Mouse (Mus musculus) urinary bladder, postnatal 4 days (tissue): ENCODE data around the gene Cd3d.
A peak's percentile ranks its signal among the peaks of the same experiment; 100 is the strongest.
"Not testable (repeated sequence)": the region's sequence is repeated elsewhere in the genome, so short reads cannot be mapped to it uniquely, and the experiment has no call there.

Experiments
- DNase-seq, 2 experiments: peaks; one replicate each; pipeline ENCODE4 v3.0.0; 2021 to 2022; ENCODE audit warnings: low spot score in 2 of 2

The Cd3d gene

DNA sequence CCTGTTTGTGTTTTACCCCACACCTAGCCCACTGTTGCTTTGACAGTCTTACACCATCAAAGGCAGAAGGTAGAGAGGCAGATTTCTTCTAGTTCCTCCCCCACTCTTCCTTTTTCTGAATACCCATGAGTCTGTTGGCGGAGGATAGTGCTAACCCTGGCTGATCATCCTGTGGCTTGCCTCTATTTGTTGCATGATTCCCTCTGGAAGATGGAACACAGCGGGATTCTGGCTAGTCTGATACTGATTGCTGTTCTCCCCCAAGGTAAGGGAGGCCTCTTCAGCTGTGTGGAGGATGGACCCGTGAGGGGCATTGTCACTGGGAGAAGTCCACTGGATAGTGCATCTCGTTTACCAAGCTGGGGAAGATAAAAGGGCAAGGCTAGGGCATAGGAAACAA, at the start of gene Cd3d:
Gene Cd3d, plus strand, starts transcription at position 111 of the 400 bp plus-strand sequence.
- DNase-seq = no peak

DNA sequence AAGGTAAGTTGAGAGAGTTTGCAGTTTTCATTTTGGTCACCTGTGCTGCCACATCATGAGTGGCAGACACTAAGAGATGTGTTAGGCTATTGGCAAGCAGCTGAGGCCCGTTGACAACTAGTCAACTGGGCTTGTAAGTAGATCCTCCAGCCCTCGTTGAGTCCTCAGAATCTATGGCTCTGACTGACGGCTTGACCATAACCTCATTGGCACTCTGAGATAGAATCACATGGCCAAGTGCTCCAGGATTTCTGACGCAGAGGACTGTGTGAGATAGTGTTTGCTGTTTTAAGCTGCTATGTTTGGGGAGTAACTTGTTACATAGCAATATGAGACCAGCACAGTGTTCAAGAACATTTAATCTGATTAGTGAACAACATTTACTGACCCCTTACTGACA, 39.8 kb upstream of the Cd3d start:
- no peak for DNase-seq

DNA sequence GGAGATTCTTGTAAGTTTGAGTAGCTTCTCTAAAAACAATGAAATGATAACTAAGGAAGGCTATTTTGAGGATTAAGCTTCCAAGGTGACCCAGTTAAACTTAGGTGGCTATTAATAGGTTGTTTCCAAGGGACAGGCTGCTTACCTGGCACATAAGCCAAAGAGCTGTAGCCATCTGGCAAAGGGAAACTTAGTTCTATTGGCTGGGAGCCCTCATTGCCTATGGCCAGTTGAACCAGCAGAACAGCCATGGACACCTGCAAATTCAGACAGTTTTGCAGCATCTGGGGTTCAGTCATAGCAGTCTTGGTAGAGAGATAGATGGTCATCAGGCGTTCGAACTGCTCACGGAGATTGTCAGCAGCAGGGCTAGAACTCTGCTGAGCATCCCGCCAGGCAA, 39.2 kb upstream of the Cd3d start:
- no peak for DNase-seq

DNA sequence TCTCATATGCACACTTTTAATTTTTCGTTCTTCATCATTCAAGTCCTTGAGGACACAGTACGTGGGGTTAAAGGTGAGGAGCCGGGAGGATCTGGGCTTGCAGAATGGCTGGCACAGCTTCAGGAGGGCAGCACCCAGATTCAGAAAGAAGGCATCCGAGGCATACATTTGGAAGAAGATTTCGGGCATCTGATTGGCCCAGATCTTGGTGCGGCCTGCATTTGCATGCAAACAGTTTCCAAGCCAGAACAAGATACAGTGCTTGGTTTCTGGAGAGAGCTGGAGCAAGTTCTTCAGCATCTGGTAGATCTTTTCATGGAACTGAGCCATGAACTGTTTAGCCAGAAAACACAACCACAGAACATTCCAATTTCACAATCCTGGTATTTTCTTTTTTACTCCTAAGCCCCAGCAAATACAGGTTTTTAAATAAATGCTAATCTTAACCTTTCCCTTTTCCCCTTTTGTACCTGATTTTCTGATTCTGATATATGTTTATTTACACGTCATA, 35.3 kb upstream of the Cd3d start:
- DNase-seq = no peak

DNA sequence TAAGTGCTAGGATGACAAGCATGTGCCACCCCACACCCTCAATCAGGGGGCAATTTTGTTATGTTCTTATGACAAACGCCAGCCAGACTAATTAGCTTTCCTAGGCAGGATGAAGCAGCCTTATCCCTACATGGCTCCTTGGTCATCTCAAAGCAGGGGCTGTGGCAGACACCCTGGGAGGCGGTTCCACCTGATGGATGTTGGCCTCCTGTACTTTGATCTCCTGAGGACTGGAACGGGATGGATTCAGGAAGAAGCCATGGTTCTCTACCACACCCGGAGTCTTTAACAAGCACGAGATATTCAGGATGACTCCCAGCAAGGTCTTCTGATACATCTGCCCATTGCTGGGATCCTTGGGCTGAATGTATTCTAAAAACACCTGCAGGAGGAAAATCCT, 33.8 kb upstream of the Cd3d start:
- DNase-seq = no peak

DNA sequence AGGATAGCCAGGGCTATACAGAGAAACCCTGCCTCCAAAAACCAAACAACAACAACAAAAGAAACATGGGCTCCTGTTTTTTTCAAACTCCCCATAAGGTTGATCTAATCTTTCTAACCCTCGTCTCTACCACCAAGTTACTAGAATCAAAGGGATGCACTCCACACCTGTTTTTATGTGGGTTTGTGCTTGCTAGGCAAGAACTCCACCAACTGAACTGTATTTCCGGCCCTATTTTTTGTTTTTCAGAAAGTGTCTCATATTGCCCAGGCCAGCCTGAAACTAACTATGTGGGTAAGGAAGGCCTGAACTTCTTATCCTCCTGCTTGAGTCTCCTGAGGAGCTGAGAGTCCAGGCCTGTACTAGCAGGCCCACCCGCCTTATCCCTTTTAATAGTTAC, 27.2 kb upstream of the Cd3d start:
- no peak for DNase-seq

DNA sequence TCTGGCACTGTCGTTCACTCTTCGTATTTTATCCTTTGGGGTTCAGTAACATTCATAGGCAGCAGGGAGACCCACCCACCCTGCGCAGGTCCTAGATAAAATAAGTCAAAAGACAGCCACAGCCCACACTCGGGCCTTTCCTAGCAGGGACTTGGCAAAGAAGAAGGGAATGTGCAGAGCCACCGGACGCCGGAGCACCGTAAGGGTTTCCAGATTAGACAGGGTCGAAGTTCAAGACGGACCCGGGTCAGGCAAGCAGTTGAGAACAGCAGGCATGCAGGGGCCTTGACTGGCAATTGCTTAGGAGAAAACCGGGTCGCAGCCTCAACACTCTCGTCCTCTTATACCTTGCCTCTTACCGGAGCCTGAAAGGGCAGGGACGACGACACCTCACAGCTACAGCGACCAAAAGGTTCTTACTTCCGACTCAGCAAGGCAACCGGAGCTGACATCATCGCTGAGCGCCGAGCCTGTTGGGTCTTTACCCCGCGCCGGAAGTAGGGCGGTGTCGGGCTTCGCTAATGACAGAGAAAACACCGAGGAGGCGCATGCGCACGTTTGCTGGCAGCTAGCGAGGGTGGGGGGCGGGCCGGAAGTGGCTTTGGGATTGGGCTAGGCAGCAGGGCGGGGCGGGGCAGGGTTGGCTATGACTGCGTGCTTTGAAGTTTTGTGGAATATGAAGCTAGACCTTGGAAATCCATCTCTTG, 16.3 kb upstream of the Cd3d start, which contains the start of gene Ube4a:
Gene Ube4a, minus strand, starts transcription at position 475 of the 707 bp plus-strand sequence.
- peak; percentile 96 to 99 for DNase-seq

DNA sequence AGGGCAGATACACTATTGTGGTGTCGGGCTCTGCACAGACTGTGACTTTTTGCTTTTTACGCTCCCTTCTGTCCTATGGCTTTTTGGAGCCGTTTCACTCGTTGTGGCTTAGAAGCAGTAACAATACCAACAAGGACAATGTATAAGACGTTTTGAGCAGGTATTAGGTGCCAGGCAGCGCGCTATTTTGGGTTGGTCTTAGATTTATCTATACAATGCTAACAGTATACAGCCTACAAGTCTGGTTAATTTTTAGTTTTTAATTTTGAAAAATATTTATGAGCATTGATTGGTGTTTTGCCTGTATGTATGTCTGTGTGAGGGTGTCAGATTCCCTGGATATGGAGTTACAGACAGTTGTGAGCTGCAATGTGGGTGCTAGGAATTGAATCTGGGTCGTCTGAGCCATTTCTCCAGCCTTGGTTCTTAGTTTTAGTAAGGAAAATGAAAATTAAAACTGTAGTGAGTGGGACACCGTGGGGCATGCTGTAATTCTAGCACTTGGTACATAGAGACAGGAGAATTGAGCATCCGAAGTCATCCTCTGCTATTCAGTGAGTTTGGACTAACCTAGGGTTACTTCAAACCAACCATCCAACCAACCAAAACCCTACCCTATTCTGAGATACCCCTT, 15.6 kb upstream of the Cd3d start:
- DNase-seq = no peak

DNA sequence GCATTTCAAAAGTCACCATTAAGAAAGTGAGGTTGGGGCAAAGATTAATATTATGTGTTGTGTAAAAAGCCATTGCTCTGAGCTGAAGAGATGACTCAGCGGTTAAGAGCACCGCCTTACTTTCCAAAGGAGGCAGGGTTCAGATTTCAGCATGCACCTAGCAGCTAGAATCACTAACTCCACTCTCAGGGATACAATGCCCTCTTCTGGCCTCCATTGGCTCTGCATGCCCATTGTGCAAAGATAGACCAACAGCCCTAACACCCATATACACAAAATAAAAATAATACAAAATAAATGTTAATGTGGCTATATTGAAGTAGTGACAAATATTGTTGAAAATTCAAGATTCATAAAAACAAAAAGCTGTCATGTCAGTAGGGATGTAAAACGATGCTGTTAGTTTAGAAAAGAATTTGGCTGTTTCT, 14.8 kb upstream of the Cd3d start:
- DNase-seq = peak; percentile 43 to 73

DNA sequence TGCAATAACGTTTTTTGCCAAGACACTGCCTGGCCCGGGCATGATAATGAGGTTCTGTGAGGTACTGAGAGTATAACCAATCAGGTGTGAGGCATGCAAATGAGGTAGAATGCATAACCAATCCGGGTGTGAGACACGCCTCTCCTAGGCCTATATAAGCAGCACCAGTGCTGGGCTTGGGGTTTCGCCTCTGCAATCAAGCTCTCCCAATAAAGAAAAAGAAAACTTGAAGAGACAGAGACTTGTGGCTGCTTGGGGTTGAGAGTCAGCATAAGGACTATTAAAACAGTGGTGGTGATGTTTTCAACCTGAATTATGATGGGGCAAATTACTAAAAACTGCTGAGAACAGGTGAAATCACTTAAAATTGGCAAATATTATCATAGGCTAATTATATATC, 13.8 kb upstream of the Cd3d start:
- DNase-seq = not testable (repeated sequence)

DNA sequence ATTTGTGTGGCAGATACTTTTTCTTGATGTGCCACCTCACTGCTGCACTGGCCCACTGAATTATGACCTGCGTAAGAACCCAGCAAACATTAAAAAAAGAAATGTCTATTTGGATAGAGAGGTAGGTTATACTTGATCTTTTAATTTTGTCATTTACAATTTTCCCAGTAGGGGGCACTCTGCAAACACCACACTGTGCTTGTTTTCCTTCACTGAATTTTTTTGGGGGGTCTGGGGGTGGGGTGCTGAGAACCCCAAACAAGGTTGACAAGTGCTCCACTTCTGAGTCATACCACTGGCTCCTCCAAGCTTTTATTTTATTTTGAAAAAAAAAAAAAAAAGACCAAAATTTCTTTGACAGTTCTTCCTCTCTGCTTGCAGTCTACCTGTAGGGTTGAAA, 12.1 kb upstream of the Cd3d start:
- no peak for DNase-seq

DNA sequence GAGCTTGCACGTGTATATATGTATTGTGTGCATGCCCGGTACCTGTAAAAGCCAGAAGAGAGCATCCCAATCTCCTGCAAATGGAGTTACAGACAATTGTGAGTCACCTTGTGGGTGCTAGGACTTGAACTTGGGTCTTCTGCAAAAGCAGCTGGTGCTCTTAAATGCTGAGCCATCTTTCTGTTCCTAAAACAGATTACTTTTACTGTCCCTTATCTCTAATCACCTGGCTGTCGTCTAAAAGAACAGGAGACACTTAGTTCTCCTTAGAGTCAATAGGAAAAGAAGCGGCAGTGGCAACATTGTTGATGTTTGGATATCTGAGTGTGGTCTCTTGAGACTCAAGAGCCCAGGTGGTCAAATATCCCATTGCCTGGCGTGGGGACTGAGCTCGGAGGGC, 3.8 kb upstream of the Cd3d start:
- DNase-seq = no peak

DNA sequence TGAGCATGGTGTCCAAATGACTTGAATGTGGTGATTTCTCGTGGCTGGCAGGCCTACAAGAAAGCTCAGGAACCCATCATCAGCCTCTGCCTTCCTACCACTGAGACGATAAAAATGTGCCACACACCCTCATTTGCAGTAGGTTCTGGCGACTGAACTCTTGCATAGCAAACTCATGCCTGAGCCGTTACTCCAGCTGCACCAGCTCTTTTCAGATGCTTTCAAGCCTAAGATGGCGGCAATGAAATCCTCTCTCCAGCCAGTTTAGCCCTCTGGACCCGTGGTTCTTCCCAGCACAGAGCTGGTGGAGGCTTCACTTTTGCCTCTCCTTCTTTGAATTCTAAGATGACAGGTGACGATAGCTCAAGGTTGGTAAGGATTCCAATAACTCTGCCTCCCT, 1.8 kb upstream of the Cd3d start:
- DNase-seq = no peak

DNA sequence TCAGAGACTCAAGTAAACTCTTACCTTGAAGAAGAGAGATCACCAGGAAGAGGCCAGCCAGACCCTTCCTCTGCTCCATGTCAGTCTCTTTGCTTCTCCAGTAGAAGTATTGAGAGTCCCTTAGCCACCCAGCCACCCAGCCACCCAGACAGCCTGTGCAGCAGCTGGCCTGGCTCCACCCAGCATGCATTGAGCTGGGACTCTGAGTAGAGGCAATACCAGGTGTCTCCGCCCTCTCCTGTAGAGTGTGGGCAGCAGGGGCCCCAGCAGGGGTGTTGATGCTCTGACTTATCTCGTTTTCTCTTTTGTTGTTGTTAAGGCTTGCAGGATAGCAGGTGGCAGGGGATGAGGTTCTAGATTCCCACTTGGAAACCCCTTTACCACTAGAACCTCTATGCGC, 1.3 kb upstream of the Cd3d start, which contains the start of gene Cd3g:
Gene Cd3g, minus strand, starts transcription at position 190 of the 400 bp plus-strand sequence.
- DNase-seq = no peak

DNA sequence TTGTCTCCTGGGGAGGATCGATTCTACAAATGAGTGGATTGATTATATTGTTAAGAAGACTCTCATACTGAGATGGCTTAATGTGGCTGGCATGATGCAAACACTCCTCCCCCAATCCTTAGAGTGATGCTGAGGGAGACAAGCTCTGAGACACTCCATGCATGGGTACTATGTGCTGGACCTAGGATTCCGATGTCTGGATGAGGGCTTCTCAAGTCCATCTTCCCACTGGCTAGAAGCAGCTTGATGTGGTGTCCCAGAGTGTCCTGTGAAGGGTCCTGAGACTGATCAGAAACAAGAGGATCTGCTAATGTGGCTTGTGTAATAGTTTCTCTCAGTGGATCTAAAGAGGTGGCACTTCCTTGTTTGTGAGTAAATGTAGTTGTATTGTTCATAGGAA, 482 bp upstream of the Cd3d start:
- no peak for DNase-seq

DNA sequence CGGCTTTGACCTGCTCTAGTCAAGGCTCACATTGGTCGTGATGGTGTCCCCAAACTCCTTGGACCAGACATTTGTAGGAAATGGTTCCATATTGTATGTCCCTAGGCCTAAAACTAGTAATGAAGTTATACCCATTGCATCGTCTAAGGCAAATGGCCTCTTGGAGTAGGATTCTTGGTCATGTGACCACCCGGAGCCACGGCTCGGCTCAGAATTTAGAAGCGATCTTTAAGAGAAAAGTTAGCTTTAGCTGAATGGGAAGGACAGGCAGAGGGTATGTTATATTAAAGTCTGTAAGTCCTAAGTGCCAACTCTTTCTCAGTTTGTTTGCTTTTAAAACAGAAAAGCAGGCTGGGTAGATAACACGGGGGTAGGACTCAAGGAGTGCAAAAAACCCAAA, 495 bp downstream of the Cd3d start:
- no peak for DNase-seq

DNA sequence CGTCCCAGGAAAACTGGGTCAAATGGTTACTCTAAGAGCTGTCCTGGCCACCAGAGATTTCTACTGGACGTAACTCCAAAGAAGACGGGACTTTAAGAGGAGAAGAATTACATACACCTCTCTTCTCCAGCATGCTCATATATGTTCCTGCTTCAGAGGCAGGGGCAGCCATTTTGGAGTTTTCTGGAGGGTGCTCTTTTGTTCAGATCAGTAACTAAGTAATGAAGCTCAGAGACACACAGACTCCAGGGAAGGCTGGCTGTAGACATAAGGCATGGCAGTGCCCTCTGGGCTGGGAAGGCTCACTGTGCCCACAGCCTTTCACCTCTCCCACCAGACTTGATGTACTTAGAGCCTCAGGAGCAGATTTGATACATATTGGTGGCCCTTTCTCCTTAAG, 945 bp downstream of the Cd3d start:
- no peak for DNase-seq

DNA sequence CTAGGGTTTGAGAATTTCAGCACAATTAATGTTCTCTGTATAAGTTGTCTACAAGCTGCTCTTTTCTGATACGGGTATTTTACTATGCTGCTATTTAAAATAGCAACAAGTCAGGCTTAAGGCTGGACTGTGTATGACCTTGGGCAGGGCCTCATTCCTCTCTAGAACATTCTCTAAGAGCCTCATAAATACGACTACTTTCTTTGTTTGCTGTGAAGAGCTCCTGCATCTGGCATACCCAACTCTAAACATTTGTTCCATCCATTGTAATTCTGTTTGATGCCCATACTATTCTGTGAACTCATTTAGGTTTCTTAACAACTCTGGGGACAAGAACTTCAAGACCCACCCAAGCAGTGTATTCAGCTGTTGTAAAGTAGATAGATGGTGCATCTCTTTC, 1.4 kb downstream of the Cd3d start:
- no peak for DNase-seq

DNA sequence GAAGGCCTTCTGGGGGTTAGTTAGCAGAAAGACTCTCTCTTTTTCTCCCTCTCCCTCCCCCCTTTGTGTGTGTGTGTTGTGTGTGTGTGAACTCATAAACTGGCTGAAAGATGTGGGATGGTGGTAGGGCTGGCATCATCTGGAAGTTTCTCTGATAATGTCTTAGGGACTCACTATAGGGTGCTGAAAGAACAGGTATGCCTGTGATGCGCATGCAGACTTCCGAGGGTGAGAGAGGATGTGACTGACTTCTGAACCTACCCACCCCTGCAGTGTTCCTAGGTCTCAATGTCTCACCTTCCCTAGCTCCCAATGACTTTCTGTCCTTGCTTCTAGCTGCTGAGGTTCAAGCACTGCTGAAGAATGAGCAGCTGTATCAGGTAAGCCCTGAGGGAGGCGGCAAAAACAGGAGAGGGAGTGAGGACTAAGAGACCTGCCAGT, 4.2 kb downstream of the Cd3d start:
- no peak for DNase-seq

DNA sequence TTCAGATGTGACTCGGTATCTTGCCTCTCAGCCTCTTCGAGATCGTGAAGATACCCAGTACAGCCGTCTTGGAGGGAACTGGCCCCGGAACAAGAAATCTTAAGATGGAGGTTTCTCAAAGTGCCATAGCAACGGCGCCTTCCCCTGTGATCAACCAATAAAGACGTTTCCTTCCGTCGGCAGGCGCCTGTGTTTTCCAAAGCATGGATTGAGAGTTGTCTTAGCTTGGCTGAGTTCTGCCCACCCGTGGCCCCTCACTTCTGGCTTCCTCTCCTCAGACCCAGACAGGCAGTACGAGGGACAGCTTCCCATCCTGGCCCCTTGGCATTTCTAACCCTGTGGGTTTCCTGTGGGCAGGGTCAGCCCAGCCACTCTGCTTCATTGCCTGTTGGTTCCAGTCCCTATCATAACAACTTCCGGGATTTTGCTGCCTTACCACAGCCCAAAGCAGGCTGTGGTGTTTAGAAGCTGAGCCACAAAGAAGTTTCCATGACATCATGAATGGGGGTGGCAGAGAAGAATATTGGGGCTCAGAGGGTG, 4.7 kb downstream of the Cd3d start:
- DNase-seq = no peak

DNA sequence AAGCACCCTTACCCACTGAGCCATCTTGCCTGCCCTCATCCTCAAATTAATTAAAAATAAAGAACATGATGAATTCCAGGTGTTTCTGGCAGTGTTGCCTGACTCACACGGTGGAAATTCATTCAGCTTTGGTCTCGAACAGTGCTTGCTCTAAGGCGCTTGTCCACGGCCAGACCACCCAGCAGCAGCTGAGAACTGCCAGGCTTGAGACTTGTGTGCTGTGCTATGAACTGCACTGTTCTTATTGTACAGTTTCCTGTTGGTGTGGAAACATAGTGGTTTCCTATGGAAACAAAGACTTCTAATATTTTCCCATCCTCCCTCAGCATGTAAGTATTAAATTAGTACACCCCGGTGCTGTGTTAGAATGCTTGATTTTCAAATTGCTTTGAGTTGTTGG, 5.4 kb downstream of the Cd3d start:
- DNase-seq = no peak

DNA sequence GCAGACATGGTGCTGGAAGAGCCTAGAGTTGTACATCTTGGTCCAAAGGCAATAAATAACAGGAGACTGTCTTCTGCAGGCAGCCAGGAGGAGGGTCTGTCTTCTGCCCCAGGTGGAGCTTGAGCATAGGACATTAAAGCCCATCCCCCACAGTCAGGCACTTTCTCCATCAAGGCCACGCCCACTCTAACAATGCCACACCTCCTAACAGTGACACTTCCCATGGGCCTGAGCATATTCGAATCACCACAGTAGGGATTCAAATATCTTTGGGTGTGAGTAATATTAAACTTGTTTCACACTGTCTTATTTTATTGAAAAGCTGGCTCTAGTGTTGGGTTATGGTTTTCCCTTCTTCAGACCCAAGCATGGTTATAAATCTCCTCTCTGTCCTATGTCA, 10.2 kb downstream of the Cd3d start:
- no peak for DNase-seq

DNA sequence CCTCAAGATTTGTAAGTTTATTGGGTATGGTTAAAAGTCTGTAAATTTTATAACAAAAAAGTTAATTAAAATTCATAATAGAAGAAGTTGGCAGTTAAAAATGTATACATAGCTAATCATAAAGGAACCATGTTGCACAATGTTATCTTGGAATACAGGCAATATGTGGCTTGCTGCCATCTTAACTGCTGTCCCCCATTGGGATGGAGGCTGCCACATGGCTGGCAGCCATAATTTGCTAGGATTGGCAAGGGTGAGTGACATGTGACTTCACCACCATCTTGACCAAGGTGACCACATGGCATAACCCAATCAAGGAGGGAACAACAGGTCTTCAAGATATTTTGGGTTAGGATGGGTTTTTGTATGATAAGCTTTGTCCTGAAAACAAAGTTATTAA, 10.7 kb downstream of the Cd3d start:
- no peak for DNase-seq
